Mouse (Mus musculus) liver, embryonic 14 days (tissue): ENCODE measurements around the gene Herc2. TPM values are rescaled to one million over a fixed set of nuclear protein-coding genes. Genes with fewer than 3 reads are reported as not detected.

ENCODE experiments used
- polyA plus RNA-seq: library from polyadenylated mRNA; depleted of rRNA; stranded (reverse); fragments of >200 nt; gene quantifications from 2 replicates; pipeline ENCODE4 v1.2.3, GENCODE M21; 2012; rRNA removed

The Herc2 gene
- 6.1 and 7.5 TPM in 2 replicates for polyA plus RNA-seq

DNA sequence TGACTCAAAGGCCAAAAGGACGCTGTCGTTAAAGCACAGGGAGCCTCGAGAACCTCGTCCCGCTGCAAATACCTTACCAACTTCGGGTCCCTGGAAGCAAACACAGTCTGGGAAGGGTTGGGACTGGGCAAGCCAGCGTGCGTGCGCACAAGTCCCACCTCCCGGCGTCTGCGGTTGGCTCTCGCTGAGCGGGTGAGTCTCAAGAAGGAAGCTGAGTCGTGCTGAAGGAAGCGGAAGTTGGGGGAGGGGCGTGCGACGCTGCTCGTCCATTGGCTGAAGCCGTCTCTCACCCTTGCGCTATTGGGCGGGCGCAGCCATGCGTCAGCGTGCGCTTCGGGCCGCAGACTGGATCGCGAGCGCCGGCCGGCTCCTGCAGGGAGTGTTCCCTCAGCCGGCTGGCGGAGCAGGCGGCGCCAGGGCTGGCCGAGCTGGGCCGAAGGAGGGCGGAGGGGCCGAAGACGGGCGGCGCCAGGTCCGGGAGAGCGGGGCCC is at the start of gene Herc2:
Herc2 (plus strand) TSS at position 366 of the 491 bp plus-strand sequence.

GRCm38 (mm10) chr7:56019930-56020253 is 30.1 kb upstream of the Herc2 start, which contains the start of gene Nipa1:
TSS of gene Nipa1 (minus strand) at chr7:56019954.

DNA sequence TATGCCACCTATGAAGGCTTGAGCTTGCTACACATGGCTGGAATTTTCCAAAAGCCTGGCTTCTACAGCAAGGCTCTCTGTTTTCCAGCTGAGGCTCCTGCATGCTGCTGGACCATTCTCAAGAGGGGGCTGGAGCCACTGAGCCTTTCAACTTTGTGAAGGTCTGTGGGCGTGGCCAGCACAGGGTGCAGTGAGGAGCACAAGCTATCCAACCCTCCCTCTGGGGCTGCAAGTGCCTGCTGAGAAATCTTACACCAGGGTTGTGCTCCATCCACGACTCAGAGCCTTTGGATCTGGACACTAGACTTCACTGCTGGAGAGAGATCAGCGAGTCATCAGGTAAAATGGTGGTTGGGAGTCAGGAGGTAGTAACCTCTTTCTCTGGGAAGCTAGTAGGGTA is 189.5 kb downstream of the Herc2 start, which contains the start of gene Oca2:
Oca2 (plus strand) TSS at position 218 of the 400 bp plus-strand sequence.

Other genes starting within 250 kb of the Herc2 start
- gene Cyfip1, start 208.5 kb upstream of the Herc2 start, polyA plus RNA-seq = 5.7 and 6.6 TPM in 2 replicates
- gene Nipa2, start 87.7 kb upstream of the Herc2 start, polyA plus RNA-seq = 9.5 and 13.0 TPM in 2 replicates
- 8.1 and 9.6 TPM in 2 replicates for gene Nipa1, start 30.2 kb upstream of the Herc2 start, polyA plus RNA-seq
- not detected in 2 replicates for gene Oca2, start 189.6 kb downstream of the Herc2 start, polyA plus RNA-seq